Mouse (Mus musculus) urinary bladder, postnatal 14 days (tissue): ENCODE results near the gene Riox2.
A peak's percentile ranks its signal among the peaks of the same experiment; 100 is the strongest.

Experiments
- DNase-seq: peaks from one replicate; pipeline ENCODE4 v3.0.0; 2021; ENCODE audit warnings: low spot score

Riox2 gene

DNA sequence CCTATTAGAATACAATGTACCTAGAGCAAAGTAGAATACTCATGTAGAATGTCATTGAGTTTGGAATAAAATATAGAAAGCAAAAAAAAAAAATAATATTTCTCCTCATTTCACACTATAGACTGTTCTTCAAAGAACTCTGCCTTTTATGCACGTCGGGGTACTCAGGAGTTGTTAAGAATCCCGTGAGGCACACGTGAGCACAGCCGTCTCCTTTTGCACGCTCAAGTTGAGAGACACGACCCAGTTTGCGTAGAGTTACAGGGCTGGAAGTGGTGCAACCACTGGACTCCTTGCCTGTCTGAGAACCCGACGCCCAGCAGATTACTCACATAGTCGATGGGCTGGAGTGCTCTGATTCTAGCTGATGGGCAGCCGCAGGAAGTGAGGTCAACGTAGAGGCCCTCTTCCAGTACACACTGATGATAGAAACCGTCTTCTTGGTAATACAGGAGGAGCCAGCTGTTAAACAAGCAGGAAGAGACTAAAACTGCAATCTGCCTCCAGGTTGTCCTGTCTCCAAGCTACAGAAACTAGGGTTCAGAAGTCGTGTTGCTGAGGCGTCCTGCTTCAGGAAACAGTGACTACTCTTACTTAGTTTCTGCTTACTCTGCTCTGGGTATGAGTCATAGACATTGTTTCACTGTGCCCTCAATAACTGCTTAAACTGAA is 50.3 kb downstream of the Riox2 start:
- DNase-seq, result no peak

DNA sequence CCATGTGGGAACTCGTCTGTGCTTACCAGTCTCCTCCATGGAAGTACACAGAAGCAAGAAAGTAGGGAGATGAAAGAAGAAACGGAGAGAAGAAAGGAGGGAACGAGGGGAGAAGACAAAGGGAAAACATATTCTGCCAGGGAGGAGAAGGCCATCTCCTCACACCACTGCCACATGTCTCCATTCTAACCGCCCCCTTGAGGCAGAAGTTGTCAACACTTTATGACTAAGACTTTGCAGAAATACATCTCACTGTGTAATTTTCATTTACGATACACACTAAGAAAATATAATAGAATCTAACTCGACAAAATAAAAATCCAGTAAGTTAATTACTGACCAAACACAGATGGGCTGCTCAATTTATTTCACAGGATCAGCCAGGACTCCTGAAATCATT is 55.4 kb downstream of the Riox2 start:
- DNase-seq, result no peak

DNA sequence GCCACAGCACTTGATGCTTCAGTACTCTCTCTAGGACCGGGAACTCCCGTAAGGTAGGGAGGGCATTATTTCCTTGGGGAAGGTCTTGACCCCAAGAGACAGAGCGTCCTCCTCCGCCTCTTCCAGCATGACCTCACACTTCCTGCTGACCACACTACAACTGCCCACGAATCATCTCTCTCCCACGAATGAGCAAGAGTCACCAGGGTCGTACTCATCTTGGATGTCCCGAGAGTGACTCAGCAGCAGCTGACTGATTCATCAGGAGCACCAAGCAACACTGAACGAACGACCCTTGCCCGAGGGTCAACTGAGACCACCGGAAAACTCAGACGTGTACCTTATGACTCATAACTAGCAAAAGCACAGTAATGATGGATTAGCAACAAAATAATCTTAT is 58.0 kb downstream of the Riox2 start:
- DNase-seq, result no peak

DNA sequence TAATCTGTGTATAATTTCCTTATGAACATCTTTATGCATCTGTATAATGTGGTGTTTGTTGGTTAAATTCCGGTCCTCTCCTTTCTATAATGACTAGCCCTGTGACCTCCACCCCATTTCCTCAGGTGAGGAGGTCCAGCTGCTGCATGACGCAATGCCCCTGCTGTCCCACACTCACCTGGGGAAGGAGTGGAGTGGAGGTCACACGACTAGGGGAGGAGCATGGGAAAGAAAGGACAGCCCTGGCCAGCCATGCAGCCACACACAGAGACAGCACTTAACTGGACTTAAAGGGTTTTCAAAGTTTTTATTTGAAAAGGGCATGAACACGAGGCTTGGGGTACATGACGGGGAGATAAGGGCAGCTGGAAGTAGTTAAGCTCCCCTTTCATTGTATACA is 59.7 kb downstream of the Riox2 start:
- no peak for DNase-seq

DNA sequence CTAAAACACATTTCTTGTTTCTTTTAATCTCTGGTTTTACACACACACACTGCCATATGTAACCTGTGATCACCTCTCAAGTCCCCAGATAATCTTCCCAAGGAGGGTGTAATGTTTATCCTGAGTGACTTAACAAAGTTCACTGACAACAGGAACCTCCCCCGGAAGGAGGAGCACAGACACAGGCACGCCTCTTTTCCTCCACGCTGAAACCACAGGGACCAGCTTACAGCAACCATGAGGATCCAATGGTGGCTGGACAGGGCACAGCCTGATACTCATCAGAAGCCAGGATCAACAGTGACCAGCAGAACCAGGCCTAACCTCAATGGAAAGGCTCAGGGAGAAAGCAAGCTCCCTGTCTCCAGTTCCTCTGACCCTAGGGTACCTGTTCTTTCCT is 61.0 kb downstream of the Riox2 start:
- DNase-seq, result no peak

DNA sequence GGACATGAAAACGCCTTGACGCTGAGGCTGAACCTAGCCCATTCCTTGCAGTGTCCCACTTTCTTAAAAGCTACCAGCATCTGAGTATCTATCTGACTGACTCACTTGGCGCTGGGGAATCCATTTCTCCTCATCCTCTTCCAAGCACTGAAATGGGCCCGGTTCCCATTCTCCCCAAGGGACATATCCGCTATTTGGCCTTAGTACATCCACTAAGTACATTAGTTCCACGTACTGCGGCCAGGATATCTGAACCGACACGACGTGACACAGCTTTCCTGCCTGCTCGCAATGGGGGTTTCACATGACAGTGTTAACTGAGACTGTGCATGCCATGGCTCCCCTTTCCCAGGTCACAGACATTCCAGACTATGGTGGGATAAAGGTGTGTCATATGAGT is 62.8 kb downstream of the Riox2 start:
- peak; percentile 17 for DNase-seq

DNA sequence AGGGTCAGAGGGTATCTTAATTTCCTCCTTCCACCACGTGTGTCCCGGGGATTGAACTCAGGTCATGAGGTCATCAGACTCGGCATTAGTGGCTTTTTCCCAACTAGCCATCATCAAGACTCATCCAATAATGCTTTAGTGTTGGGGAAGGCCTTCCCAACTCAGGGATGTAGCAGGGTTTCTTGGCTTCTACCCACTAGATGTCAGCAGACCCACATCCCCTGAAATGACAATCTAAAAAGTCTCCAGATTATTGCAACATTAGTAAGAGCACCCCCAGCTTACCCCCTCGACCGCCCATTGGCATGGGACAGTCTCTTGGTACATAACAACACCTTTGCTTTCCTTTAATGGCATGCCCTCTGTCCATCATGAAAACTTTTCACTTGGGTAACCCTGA is 64.1 kb downstream of the Riox2 start:
- DNase-seq, result no peak

DNA sequence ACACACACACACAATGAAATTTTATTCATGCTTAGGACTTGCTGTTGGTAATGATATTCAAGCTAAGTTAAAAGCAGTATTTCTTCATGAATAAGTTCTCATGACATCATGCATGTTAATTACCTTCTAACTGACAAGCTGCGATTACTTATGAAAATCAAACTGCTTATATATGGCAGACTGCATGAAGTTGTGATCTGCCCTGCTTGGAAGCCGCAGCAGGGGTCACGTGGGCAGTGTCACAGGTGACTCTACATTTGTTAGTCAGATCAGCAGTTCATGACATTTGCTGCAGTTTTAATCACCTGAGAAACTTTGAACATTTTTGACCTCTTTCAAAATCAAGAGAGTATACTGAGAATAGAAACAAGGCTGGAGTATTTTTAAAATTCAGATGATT is 69.4 kb downstream of the Riox2 start:
- DNase-seq, result no peak

DNA sequence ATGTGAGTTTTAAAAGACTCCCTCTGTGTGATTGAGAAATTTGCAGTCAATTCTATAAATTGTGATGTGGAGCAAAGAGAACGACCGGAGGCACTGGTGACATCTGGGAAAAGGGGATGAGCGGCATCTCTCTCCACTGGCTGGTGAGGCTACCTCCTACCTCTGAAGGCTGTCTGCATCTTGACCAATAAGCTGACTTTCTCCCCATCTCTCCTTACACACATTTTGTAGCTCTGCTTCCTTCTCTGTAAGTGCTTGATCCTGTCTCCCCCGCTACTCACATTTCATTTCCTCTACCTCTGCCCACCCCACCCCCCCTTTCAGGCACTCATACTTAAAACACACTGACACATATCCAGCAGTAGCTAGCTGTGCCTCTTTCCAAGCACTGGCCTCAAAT is 69.8 kb downstream of the Riox2 start:
- no peak for DNase-seq
